Mouse (Mus musculus) kidney, postnatal 10 days (tissue): ENCODE results near the gene Adam1b.

Source experiments
- DNase-seq: peaks from one replicate; pipeline ENCODE4 v3.0.0; 2021; ENCODE audit warnings: mixed read lengths

Gene Adam1b

GRCm38 (mm10) chr5:121493305-121493704, 9.9 kb downstream of the Adam1b start:
- no peak for DNase-seq

GRCm38 (mm10) chr5:121484801-121485200, 18.4 kb downstream of the Adam1b start:
- DNase-seq, result no peak

GRCm38 (mm10) chr5:121477680-121478079, 25.6 kb downstream of the Adam1b start:
- peak; percentile 42 for DNase-seq

- no peak for DNase-seq
Observed at GRCm38 (mm10) chr5:121476040-121476439, 27.2 kb downstream of the Adam1b start.

GRCm38 (mm10) chr5:121474610-121475009, 28.6 kb downstream of the Adam1b start:
- peak; percentile 35 for DNase-seq

GRCm38 (mm10) chr5:121472411-121472810, 30.8 kb downstream of the Adam1b start:
- DNase-seq, result no peak

- no peak for DNase-seq
Observed at GRCm38 (mm10) chr5:121469566-121469965, 33.7 kb downstream of the Adam1b start.

GRCm38 (mm10) chr5:121463601-121464250, 39.5 kb downstream of the Adam1b start:
- no peak for DNase-seq

GRCm38 (mm10) chr5:121462967-121463366, 40.3 kb downstream of the Adam1b start:
- peak; percentile 61 for DNase-seq

- DNase-seq, result no peak
Observed at GRCm38 (mm10) chr5:121462171-121462502, 41.1 kb downstream of the Adam1b start.

- no peak for DNase-seq
Observed at GRCm38 (mm10) chr5:121461339-121462170, 41.7 kb downstream of the Adam1b start.

- no peak for DNase-seq
Observed at GRCm38 (mm10) chr5:121455510-121456265, 47.5 kb downstream of the Adam1b start.

GRCm38 (mm10) chr5:121454503-121454782, 48.8 kb downstream of the Adam1b start:
- peak; percentile 22 for DNase-seq

GRCm38 (mm10) chr5:121453743-121454502, 49.3 kb downstream of the Adam1b start:
- no peak for DNase-seq

- no peak for DNase-seq
Observed at GRCm38 (mm10) chr5:121452906-121453305, 50.3 kb downstream of the Adam1b start.

GRCm38 (mm10) chr5:121452026-121452869, 51.0 kb downstream of the Adam1b start, which contains the start of gene Erp29:
TSS of gene Erp29 (minus strand) at chr5:121452506.
- DNase-seq, result peak; percentile 99

GRCm38 (mm10) chr5:121451644-121452025, 51.6 kb downstream of the Adam1b start, which contains the start of gene Tmem116:
TSS of gene Tmem116 (plus strand) at chr5:121451893.
- peak; percentile 55 for DNase-seq

GRCm38 (mm10) chr5:121451203-121451602, 52.0 kb downstream of the Adam1b start:
- no peak for DNase-seq

- peak; percentile 26 for DNase-seq
Observed at GRCm38 (mm10) chr5:121450476-121450875, 52.8 kb downstream of the Adam1b start.
